Mouse (Mus musculus) intestine, embryonic 15.5 days (tissue): ENCODE data around the gene Sox5. TPM values are rescaled to one million over a fixed set of nuclear protein-coding genes. Genes with fewer than 3 reads are reported as not detected.
A peak's percentile ranks its signal among the peaks of the same experiment; 100 is the strongest.

Experiments
- ATAC-seq: fragments of 200-750 bp; cut with Nextera tagmentation; 2 replicates; pipeline ENCODE4 v1.8.0; 2017; ENCODE audit warnings: moderate TSS enrichment, moderate library complexity
- H3K27ac ChIP-seq: fragments of 300-500 bp; sonication (generic); 2 replicates; pipeline ENCODE4 v1.5.1; 2015; ENCODE audit warnings: mild to moderate bottlenecking, inconsistent platforms
- H3K27me3 ChIP-seq: fragments of 300-500 bp; sonication (generic); replicated peaks from 2 replicates; pipeline ENCODE4 v1.6.1; 2015; ENCODE audit warnings: inconsistent platforms
- H3K36me3 ChIP-seq: fragments of 300-500 bp; sonication (generic); 2 replicates; pipeline ENCODE4 v1.6.1; 2015; ENCODE audit warnings: inconsistent platforms
- H3K4me1 ChIP-seq: fragments of 300-500 bp; sonication (generic); replicated peaks from 2 replicates; pipeline ENCODE4 v1.6.1; 2015; ENCODE audit warnings: inconsistent platforms
- H3K4me2 ChIP-seq: fragments of 300-500 bp; sonication (generic); replicated peaks from 2 replicates; pipeline ENCODE4 v1.6.1; 2015; ENCODE audit warnings: mild to moderate bottlenecking, inconsistent platforms
- H3K4me3 ChIP-seq: fragments of 300-500 bp; sonication (generic); replicated peaks from 2 replicates; pipeline ENCODE4 v1.5.1; 2015; ENCODE audit warnings: inconsistent platforms
- H3K9ac ChIP-seq: fragments of 300-500 bp; sonication (generic); 2 replicates; pipeline ENCODE4 v1.6.1; 2015; ENCODE audit warnings: inconsistent platforms
- H3K9me3 ChIP-seq: fragments of 300-500 bp; sonication (generic); 2 replicates; pipeline ENCODE4 v1.6.1; 2016; ENCODE audit warnings: inconsistent platforms
- whole genome bisulfite sequencing: fragments of 180-500 bp; shearing (Covaris S2); methylation state at CpG from one replicate; pipeline ENCODE4 v1.1.7; 2015; 5-methylcytosine and 5-hydroxymethylcytosine counted together
- polyA plus RNA-seq: library from polyadenylated mRNA; unstranded; fragments of >200 nt; fragmentation: Nextera tagmentation; extraction: Ambion mirVana; gene quantifications from 2 replicates; pipeline ENCODE4 v1.2.1, GENCODE M21; 2015

The Sox5 gene
- polyA plus RNA-seq, 1 experiment from 2014 or later = 12.9 TPM

DNA sequence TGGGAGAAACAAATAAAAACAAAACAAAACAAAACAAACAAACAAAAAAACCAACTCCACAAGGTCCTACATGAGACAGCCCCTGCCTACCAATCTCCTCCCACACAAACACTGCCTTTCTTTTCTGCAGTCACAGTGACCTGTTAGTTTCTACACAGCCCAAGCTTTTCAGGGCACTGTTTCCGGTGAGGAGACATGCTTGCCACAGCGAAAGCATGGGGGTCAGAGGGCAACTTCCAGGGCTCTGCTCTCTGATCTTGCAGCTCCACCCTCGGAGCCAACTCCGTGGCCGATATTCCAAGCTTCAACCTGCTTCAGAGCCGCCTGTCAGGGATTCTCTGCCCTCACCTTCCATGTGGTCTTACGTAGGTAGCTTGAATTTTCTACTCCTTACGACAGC is 22.6 kb downstream of the Sox5 start:
- H3K9ac ChIP-seq = no peak overlapping the region
- no peaks in the 10 kb centered on the region for H3K27me3 ChIP-seq
- WGBS = 39% methylated on average over 8 of the region's 8 CpGs
- no peak overlapping the region for H3K4me2 ChIP-seq
- no peaks in the 10 kb centered on the region for H3K36me3 ChIP-seq
- peaks cover 4% of the 10 kb centered on the region; the same call in 1 of the 2 replicates for H3K4me1 ChIP-seq
- peak; percentile 61; the same call in 1 of the 2 replicates for ATAC-seq
- no peak overlapping the region for H3K4me3 ChIP-seq
- H3K9me3 ChIP-seq = no peaks in the 10 kb centered on the region
- no peak overlapping the region for H3K27ac ChIP-seq

DNA sequence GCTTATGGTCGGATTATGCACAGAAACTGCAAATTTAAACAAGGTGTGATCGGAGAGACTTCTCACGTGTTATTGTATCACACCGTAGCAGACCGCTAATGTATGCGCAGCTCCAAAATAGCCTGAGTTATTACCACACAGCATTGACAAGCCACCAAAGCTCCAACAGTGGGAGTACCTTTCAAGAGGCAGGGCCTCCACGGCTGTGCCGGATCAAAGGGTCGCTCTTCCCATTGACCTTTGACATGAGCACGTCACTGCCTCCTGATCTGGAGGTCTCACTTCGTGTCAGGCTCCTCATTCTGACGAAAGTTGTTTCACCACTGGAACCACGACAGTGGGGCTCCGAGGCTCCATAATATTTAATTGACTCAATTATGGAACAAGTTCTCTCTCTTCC is 24.4 kb downstream of the Sox5 start:
- Histone ChIP-seq H3K9ac (no peak overlapping the region), H3K9me3 (no peaks in the 10 kb centered on the region), H3K36me3 (no peaks in the 10 kb centered on the region), H3K4me2 (no peak overlapping the region), H3K4me3 (no peak overlapping the region), H3K27ac (no peak overlapping the region), H3K27me3 (no peaks in the 10 kb centered on the region), H3K4me1 (peaks cover 9% of the 10 kb centered on the region; the same call in 1 of the 2 replicates)
- 64% methylated on average over 14 of the region's 14 CpGs for whole genome bisulfite sequencing
- ATAC-seq = no peak

DNA sequence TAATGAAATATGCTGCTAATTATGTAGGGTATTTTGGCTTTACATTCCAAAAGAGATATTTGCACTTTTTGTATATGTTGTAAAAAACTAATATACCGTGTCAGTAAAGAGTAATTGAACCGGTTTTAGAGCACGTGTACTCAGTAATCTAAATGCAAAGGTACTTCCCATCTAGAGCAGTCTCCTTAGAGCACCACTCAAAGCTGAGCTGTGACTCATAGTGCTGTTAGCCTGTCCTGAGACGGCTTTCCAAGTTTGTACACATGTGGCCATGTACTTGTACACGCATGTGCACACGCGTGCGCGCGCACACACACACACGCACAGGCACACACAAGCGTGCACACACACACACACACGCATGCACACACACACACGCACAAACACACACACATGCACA is 25.3 kb downstream of the Sox5 start:
- H3K9me3 ChIP-seq = no peaks in the 10 kb centered on the region
- H3K36me3 ChIP-seq = no peaks in the 10 kb centered on the region

DNA sequence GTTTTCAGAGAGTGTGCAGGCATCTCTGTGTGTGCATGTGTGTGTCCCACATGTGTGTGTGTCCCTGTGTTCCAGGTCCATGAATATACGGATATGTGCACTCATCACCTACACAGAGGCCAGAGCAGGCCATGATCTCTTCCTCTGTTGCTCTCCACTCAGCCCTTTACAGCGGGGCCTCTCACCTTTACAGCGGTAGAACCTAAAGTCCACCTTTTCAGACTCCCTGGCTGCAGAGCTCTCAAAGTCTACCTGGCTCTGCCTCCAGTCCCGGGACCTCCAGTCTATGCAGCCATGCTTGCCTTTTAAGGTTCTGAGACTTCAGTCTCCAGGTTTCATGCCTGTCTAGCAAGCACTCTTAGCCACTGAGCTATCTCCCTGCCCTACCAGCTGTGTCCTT is 26.5 kb downstream of the Sox5 start:
- Histone ChIP-seq H3K9me3 (no peaks in the 10 kb centered on the region), H3K4me1 (peaks cover 11% of the 10 kb centered on the region), H3K27me3 (no peaks in the 10 kb centered on the region), H3K4me2 (no peak overlapping the region), H3K9ac (no peak overlapping the region), H3K27ac (no peak overlapping the region), H3K36me3 (no peaks in the 10 kb centered on the region), H3K4me3 (no peak overlapping the region)
- peak; percentile 63; the same call in 1 of the 2 replicates for ATAC-seq
- 72% methylated on average over 4 of the region's 4 CpGs for WGBS

More for the DNA sequence above, 25.3 kb downstream of the Sox5 start:
- Histone ChIP-seq H3K4me3 (no peak overlapping the region), H3K4me1 (peaks cover 9% of the 10 kb centered on the region; the same call in 1 of the 2 replicates), H3K27ac (no peak overlapping the region), H3K9ac (no peak overlapping the region), H3K4me2 (no peak overlapping the region), H3K27me3 (no peaks in the 10 kb centered on the region)
- 88% methylated on average over 14 of the region's 14 CpGs for WGBS
- ATAC-seq = no peak

DNA sequence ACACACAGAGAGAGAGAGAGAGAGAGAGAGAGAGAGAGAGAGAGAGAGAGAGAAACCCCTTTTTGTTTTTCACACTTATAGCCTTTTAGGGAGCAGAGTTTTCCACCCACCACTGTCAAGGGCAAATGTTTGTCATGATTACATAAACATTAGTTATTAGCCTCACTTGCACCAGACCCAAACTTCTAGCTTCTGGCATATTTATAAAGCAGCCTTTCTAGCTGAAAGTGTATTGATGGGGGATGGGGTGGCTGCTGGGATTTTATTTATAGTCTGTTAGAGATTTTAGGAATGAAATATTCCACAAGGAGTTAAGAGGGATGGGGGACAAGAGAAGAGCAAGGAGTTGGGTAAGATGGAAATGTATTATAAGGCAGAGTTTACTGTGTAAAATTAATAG is 27.4 kb downstream of the Sox5 start:
- peaks cover 13% of the 10 kb centered on the region for H3K4me1 ChIP-seq
- no peak overlapping the region for H3K4me3 ChIP-seq
- H3K36me3 ChIP-seq = no peaks in the 10 kb centered on the region
- H3K27me3 ChIP-seq = no peaks in the 10 kb centered on the region
- H3K9me3 ChIP-seq = no peaks in the 10 kb centered on the region
- H3K9ac ChIP-seq = no peak overlapping the region
- 0 out of 2 replicates have a peak overlapping the region, but pooled peaks have one; percentile 27 for H3K27ac ChIP-seq
- ATAC-seq = no peak
- H3K4me2 ChIP-seq = no peak overlapping the region

DNA sequence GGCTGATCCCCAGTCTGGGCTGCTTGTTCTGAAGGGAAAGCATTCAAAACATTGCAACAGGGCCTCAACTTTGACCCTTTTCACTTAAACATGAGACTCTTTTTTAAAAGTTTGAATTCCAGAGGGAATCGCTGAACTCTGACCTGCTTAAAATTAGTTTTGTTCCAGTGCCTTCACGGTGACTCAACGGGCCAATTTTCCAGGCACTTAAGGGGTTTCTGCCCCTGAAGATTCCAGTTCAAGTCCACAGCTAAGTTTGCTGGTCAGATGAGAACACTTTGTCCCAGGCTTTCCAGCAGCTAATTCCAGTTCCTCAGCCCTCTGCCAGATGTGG is 27.8 kb downstream of the Sox5 start:
- Histone ChIP-seq H3K36me3 (no peaks in the 10 kb centered on the region), H3K9me3 (no peaks in the 10 kb centered on the region), H3K4me2 (no peak overlapping the region), H3K4me3 (no peak overlapping the region), H3K9ac (no peak overlapping the region), H3K27ac (0 out of 2 replicates have a peak overlapping the region, but pooled peaks have one; percentile 27), H3K4me1 (peaks cover 13% of the 10 kb centered on the region), H3K27me3 (no peaks in the 10 kb centered on the region)
- 37% methylated on average over 3 of the region's 3 CpGs for WGBS
- no peak for ATAC-seq

DNA sequence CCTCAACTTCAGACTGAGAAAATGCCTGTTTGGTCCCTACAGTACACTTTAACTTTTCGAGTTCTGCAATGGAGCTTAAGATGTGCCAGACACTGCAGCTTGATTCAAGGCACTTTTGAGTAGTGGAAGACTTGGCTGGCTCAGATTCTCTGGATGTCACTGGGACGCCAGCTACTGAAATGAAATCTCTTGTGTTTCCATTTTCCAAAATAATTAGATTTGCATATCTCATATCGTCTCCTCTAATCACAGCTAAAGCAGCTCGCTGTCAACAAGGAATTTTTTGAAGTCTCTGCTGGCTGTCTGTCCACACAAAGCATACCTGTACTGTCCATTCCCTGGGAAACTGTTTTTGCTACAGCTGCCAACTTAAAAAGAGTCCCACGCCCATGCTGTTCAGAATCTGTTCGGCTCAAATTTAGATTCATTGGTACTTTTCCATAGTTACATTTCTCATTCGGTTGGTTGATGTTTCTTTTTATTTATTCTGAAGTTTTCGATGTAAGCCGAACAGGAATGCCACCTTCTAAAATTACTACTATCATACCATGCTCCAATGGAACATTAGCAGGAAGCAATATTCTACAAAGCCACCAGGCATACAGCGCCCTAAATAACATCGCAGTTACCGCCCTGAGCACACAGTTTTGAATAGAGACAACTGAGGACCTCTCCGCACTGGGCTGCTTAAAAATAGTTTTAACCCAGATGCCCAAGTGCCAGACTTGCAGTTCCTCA is 28.4 kb downstream of the Sox5 start:
- H3K9me3 ChIP-seq = no peaks in the 10 kb centered on the region
- no peak for ATAC-seq
- no peaks in the 10 kb centered on the region for H3K27me3 ChIP-seq
- no peak overlapping the region for H3K4me2 ChIP-seq
- 0 out of 2 replicates have a peak overlapping the region, but pooled peaks have one; percentile 27 for H3K27ac ChIP-seq
- peaks cover 13% of the 10 kb centered on the region for H3K4me1 ChIP-seq
- H3K4me3 ChIP-seq = no peak overlapping the region
- no peak overlapping the region for H3K9ac ChIP-seq
- 69% methylated on average over 13 of the region's 13 CpGs for WGBS
- no peaks in the 10 kb centered on the region for H3K36me3 ChIP-seq

DNA sequence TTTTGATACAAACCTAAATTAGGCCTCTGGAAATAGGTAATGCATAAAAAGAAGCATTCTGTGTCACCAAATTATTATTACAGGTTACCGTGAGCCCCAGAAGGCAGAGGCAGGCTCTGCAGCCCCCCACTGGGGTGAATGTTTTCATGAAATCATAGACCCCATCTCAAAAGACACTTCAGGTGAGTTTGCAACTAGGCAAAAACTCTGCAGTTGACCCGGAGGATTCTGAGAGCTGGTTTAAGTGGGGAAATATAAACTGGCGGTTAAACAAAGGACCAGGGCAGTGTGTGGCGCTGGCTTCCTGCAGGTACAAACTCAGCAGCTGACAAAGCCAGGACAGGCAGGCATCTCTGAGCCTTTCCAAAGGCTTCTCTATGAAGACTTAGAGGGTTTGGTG is 30.2 kb downstream of the Sox5 start:
- Histone ChIP-seq H3K27ac (no peak overlapping the region), H3K9ac (no peak overlapping the region), H3K9me3 (no peaks in the 10 kb centered on the region), H3K27me3 (no peaks in the 10 kb centered on the region), H3K4me1 (peaks cover 13% of the 10 kb centered on the region), H3K36me3 (no peaks in the 10 kb centered on the region), H3K4me2 (no peak overlapping the region), H3K4me3 (no peak overlapping the region)
- ATAC-seq = no peak
- 88% methylated on average over 4 of the region's 4 CpGs for WGBS

DNA sequence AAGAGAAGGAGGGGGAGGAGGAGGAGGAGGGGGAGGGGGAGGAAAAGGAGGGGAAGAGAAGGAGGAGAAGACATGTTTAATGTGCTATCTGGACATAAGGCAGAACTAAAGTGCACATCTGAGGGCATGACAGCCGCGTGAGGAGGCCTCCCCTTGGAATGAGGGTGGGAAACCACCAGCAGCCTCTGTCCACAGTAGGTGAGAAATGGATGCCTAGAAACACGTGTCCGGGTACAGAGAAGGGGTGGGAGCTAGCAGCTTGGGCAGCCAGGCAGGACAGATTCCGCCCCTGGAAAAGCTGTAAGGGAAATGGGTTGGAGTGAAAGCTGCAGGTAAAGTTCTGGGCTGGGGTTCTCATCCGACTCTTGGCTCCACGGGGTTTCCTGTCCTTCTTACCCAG is 31.6 kb downstream of the Sox5 start:
- Histone ChIP-seq H3K4me1 (peaks cover 11% of the 10 kb centered on the region), H3K36me3 (no peaks in the 10 kb centered on the region), H3K9me3 (no peaks in the 10 kb centered on the region), H3K4me2 (no peak overlapping the region), H3K27ac (no peak overlapping the region), H3K4me3 (no peak overlapping the region), H3K27me3 (no peaks in the 10 kb centered on the region), H3K9ac (no peak overlapping the region)
- WGBS = 51% methylated on average over 7 of the region's 7 CpGs
- no peak for ATAC-seq

DNA sequence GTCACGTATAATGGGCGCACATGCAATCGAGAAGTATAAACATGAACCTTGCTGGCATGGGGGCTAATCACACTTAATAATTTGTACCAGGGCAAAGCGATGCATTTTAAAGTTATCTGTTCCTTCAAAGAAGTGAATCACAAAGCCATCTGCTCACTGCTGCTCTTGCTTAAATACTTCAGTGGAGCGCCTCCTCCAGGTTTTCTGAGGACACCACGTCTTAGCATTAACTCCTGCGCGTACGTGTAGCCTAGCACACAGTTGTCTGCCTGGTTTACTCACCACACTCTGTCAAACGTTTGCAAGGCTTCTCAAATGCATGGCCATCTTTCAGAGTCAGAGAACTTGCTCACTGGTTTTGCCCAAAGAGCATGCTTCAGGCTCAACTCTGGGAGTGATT is 35.3 kb downstream of the Sox5 start:
- H3K9me3 ChIP-seq = no peaks in the 10 kb centered on the region
- H3K9ac ChIP-seq = no peak overlapping the region
- WGBS = 93% methylated on average over 10 of the region's 10 CpGs
- H3K27me3 ChIP-seq = no peaks in the 10 kb centered on the region
- no peak for ATAC-seq
- peaks cover 4% of the 10 kb centered on the region; the same call in 1 of the 2 replicates for H3K4me1 ChIP-seq
- H3K36me3 ChIP-seq = no peaks in the 10 kb centered on the region
- no peak overlapping the region for H3K4me3 ChIP-seq
- no peak overlapping the region for H3K27ac ChIP-seq
- H3K4me2 ChIP-seq = no peak overlapping the region

DNA sequence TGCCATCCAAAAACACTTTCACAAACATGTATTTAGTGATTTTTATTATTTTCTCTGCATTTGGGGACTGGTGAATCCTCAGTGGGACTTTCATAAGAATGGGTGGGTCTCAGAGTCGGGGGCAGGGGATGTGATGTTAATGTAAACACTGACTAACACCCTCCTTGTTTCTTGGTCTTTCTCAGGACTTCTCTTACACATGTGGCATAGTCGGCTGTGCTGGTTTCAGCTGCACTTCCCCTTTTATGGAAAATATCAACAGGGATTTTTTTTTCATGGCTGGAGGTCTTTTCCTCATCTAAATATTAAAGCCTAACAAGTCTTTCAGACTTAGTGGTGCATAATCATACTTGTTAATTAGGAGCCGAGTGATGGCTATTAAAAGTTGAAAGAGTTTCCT is 39.2 kb downstream of the Sox5 start:
- 41% methylated on average over 3 of the region's 3 CpGs for WGBS
- Histone ChIP-seq H3K9ac (no peak overlapping the region), H3K4me3 (no peak overlapping the region), H3K4me1 (no peaks in the 10 kb centered on the region), H3K36me3 (no peaks in the 10 kb centered on the region), H3K27me3 (no peaks in the 10 kb centered on the region), H3K4me2 (no peak overlapping the region), H3K27ac (no peak overlapping the region), H3K9me3 (no peaks in the 10 kb centered on the region)
- ATAC-seq = no peak

DNA sequence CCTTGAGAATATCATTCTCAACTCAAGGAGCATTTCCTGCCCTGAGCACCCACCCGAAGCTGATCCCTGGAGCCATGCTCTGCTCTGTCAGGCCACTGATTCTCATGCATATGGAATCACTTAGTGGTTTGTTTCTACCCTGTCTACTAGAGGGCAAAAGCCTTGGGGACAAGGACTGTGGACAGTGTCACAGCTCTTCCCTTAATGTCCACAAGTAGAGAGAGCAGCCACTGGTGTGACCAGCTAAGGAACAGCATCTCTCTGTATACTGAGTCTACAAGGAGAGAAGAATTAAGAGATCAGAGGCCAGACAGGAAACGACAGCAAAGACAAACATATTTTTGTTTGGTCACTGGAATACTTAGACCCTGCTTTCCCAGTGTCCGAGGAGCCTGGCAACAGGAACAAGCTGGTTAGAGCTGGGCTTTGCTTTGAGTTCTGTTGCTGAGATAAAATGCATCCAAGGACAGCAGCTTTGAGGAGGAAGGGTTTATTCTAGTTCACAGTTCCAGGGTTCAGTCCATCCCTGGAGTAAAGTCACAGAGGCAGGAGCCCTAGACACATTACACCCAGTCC is 40.6 kb downstream of the Sox5 start:
- no peak for ATAC-seq
- Histone ChIP-seq H3K9ac (no peak overlapping the region), H3K36me3 (no peaks in the 10 kb centered on the region), H3K9me3 (no peaks in the 10 kb centered on the region), H3K4me3 (no peak overlapping the region), H3K4me2 (no peak overlapping the region), H3K4me1 (no peaks in the 10 kb centered on the region), H3K27me3 (no peaks in the 10 kb centered on the region), H3K27ac (no peak overlapping the region)
- 36% methylated on average over 3 of the region's 3 CpGs for WGBS

DNA sequence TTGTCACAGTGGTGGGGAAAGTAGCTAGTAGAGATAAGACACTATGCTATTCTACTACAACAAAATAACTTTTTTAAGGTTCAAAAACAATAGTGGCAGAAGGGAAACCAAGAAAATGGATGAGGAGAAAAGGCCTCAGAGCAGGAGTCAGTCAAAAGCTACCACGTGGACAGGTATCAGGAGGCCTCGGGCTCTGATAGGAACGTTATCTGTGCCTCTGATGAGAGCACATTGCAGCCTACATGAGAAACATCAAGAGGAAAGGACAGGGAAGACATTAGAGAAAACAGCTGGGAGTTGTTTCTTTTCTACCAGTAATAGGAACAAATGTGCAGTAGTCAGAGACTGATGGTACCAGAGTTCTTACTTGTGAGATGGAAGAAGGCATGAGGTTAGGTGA is 41.4 kb downstream of the Sox5 start:
- Histone ChIP-seq H3K4me1 (no peaks in the 10 kb centered on the region), H3K4me2 (no peak overlapping the region), H3K36me3 (no peaks in the 10 kb centered on the region), H3K27me3 (no peaks in the 10 kb centered on the region), H3K9me3 (no peaks in the 10 kb centered on the region), H3K9ac (no peak overlapping the region), H3K4me3 (no peak overlapping the region), H3K27ac (no peak overlapping the region)
- ATAC-seq = no peak
- WGBS = 90% methylated on average over 3 of the region's 3 CpGs
